Mouse (Mus musculus): Measurements from ENCODE around the gene Runx3.

GRCm38 (mm10) chr4:135072671-135073070 lies 47.8 kb upstream of the Runx3 start:
- TF ChIP-seq CTCF (IDR thresholded peaks at IDR 0.05; ENCODE audit: low read depth) (no peak), EP300 (optimal IDR thresholded peaks at IDR 0.05) (no peak)

All from stomach, postnatal 0 days (tissue).